Mouse (Mus musculus): ENCODE results near the gene Pdhx. TPM values are rescaled to one million over a fixed set of nuclear protein-coding genes. Genes with fewer than 3 reads are reported as not detected.

Gene Pdhx
- polyA plus RNA-seq, 1 experiment = not detected

GRCm38 (mm10) chr2:102986964-102987707 lies 86.2 kb downstream of the Pdhx start:
- H3K27ac ChIP-seq (ENCODE audit: insufficient read depth, low read depth, low read length) = no peak overlapping the region
- no peaks in the 10 kb centered on the region for H3K4me1 ChIP-seq (ENCODE audit: control insufficient read depth, insufficient read depth, low read length)
- TF ChIP-seq CTCF (IDR thresholded peaks at IDR 0.05; ENCODE audit: insufficient read depth, low read depth, low read length) (no peak), POLR2A (IDR thresholded peaks at IDR 0.05; ENCODE audit: insufficient read depth, low read depth, low read length) (no peak)
- 86% methylated on average over 6 of the region's 6 CpGs for WGBS
- no peak overlapping the region for H3K4me3 ChIP-seq (ENCODE audit: insufficient read depth, low read depth, low read length)

- H3K27ac ChIP-seq (ENCODE audit: insufficient read depth, low read depth, low read length) = no peak overlapping the region
- H3K4me1 ChIP-seq (ENCODE audit: control insufficient read depth, insufficient read depth, low read length) = no peaks in the 10 kb centered on the region
- 85% methylated on average over 3 of the region's 3 CpGs for WGBS
- no peak overlapping the region for H3K4me3 ChIP-seq (ENCODE audit: insufficient read depth, low read depth, low read length)
- TF ChIP-seq POLR2A (IDR thresholded peaks at IDR 0.05; ENCODE audit: insufficient read depth, low read depth, low read length) = no peak
These were observed 86.9 kb downstream of the Pdhx start for GRCm38 (mm10) chr2:102986424-102986823.

- Histone ChIP-seq H3K4me1 (ENCODE audit: control insufficient read depth, insufficient read depth, low read length) (no peaks in the 10 kb centered on the region), H3K27ac (ENCODE audit: insufficient read depth, low read depth, low read length) (no peak overlapping the region), H3K4me3 (ENCODE audit: insufficient read depth, low read depth, low read length) (no peak overlapping the region)
- 87% methylated on average over 2 of the region's 2 CpGs for WGBS
- TF ChIP-seq CTCF (IDR thresholded peaks at IDR 0.05; ENCODE audit: insufficient read depth, low read depth, low read length) (no peak), POLR2A (IDR thresholded peaks at IDR 0.05; ENCODE audit: insufficient read depth, low read depth, low read length) (no peak)
These were observed 90.5 kb downstream of the Pdhx start for GRCm38 (mm10) chr2:102982822-102983221.

GRCm38 (mm10) chr2:102981446-102982314 lies 91.6 kb downstream of the Pdhx start:
- Histone ChIP-seq H3K27ac (ENCODE audit: insufficient read depth, low read depth, low read length) (no peak overlapping the region), H3K4me3 (ENCODE audit: insufficient read depth, low read depth, low read length) (no peak overlapping the region), H3K4me1 (ENCODE audit: control insufficient read depth, insufficient read depth, low read length) (no peaks in the 10 kb centered on the region)
- TF ChIP-seq CTCF (IDR thresholded peaks at IDR 0.05; ENCODE audit: insufficient read depth, low read depth, low read length) = no peak
- TF ChIP-seq POLR2A (IDR thresholded peaks at IDR 0.05; ENCODE audit: insufficient read depth, low read depth, low read length) = no peak
- WGBS = 82% methylated on average over 8 of the region's 8 CpGs

GRCm38 (mm10) chr2:102980870-102981269 lies 92.4 kb downstream of the Pdhx start:
- Histone ChIP-seq H3K27ac (ENCODE audit: insufficient read depth, low read depth, low read length) (no peak overlapping the region), H3K4me1 (ENCODE audit: control insufficient read depth, insufficient read depth, low read length) (no peaks in the 10 kb centered on the region), H3K4me3 (ENCODE audit: insufficient read depth, low read depth, low read length) (no peak overlapping the region)
- TF ChIP-seq POLR2A (IDR thresholded peaks at IDR 0.05; ENCODE audit: insufficient read depth, low read depth, low read length) = no peak
- no peak for TF ChIP-seq CTCF (IDR thresholded peaks at IDR 0.05; ENCODE audit: insufficient read depth, low read depth, low read length)
- WGBS = 92% methylated on average over 2 of the region's 2 CpGs

- no peak for TF ChIP-seq POLR2A (IDR thresholded peaks at IDR 0.05; ENCODE audit: insufficient read depth, low read depth, low read length)
- no peak for TF ChIP-seq CTCF (IDR thresholded peaks at IDR 0.05; ENCODE audit: insufficient read depth, low read depth, low read length)
- no peaks in the 10 kb centered on the region for H3K4me1 ChIP-seq (ENCODE audit: control insufficient read depth, insufficient read depth, low read length)
- H3K4me3 ChIP-seq (ENCODE audit: insufficient read depth, low read depth, low read length) = no peak overlapping the region
- H3K27ac ChIP-seq (ENCODE audit: insufficient read depth, low read depth, low read length) = no peak overlapping the region
- WGBS = 87% methylated on average over 2 of the region's 2 CpGs
These were observed 93.8 kb downstream of the Pdhx start for GRCm38 (mm10) chr2:102979519-102979918.

- no peak for TF ChIP-seq CTCF (IDR thresholded peaks at IDR 0.05; ENCODE audit: insufficient read depth, low read depth, low read length)
- no peak overlapping the region for H3K4me3 ChIP-seq (ENCODE audit: insufficient read depth, low read depth, low read length)
- H3K27ac ChIP-seq (ENCODE audit: insufficient read depth, low read depth, low read length) = no peak overlapping the region
- H3K4me1 ChIP-seq (ENCODE audit: control insufficient read depth, insufficient read depth, low read length) = no peaks in the 10 kb centered on the region
These were observed 94.2 kb downstream of the Pdhx start for GRCm38 (mm10) chr2:102979112-102979511.

GRCm38 (mm10) chr2:102975358-102975945 lies 97.9 kb downstream of the Pdhx start:
- no peaks in the 10 kb centered on the region for H3K4me1 ChIP-seq (ENCODE audit: control insufficient read depth, insufficient read depth, low read length)
- 85% methylated on average over 5 of the region's 5 CpGs for WGBS
- H3K4me3 ChIP-seq (ENCODE audit: insufficient read depth, low read depth, low read length) = no peak overlapping the region
- H3K27ac ChIP-seq (ENCODE audit: insufficient read depth, low read depth, low read length) = no peak overlapping the region
- TF ChIP-seq POLR2A (IDR thresholded peaks at IDR 0.05; ENCODE audit: insufficient read depth, low read depth, low read length) (no peak), CTCF (IDR thresholded peaks at IDR 0.05; ENCODE audit: insufficient read depth, low read depth, low read length) (no peak)

GRCm38 (mm10) chr2:102973115-102973514 lies 100.2 kb downstream of the Pdhx start:
- WGBS = 95% methylated on average over 3 of the region's 3 CpGs
- TF ChIP-seq CTCF (IDR thresholded peaks at IDR 0.05; ENCODE audit: insufficient read depth, low read depth, low read length) = no peak
- no peak for TF ChIP-seq POLR2A (IDR thresholded peaks at IDR 0.05; ENCODE audit: insufficient read depth, low read depth, low read length)
- no peaks in the 10 kb centered on the region for H3K4me1 ChIP-seq (ENCODE audit: control insufficient read depth, insufficient read depth, low read length)
- no peak overlapping the region for H3K27ac ChIP-seq (ENCODE audit: insufficient read depth, low read depth, low read length)
- no peak overlapping the region for H3K4me3 ChIP-seq (ENCODE audit: insufficient read depth, low read depth, low read length)
